Mouse (Mus musculus) frontal cortex, postnatal 10 days (tissue): ENCODE measurements at regions not wholly inside any gene's neighbourhood (a gene's known extent, or its start where the extent isn't known, plus 50 kb on each side); places are given as distances from the start of the nearest gene placed in this dataset.
"Not testable (repeated sequence)": the region's sequence is repeated elsewhere in the genome, so short reads cannot be mapped to it uniquely, and the experiment has no call there.

Experiments used
- DNase-seq, 2 experiments: peaks; one replicate each; pipeline ENCODE4 v3.0.0; 2022; ENCODE audit warnings: low spot score in 2 of 2, mixed read lengths in 1 of 2

DNA sequence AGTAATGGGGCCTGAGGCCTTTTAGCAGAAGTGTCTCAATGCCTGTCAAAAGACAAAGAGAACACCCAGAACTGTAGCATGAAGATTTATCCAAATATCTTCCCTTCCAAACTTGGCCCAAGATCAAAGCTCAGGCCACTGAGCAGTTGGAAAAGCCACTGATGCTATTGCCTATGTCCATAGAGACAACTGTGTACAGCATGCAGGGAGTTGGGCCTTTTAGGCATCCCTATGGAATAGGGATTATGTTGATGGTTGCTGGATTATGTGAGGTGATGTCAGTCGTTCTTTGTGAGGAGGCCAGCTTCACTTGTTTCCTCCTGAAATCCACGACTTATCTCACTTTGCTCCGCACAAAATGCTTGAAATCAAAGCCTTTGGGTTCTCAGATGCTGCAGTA lies 153.1 kb upstream of the Gm17728 start:
- DNase-seq: no peak

DNA sequence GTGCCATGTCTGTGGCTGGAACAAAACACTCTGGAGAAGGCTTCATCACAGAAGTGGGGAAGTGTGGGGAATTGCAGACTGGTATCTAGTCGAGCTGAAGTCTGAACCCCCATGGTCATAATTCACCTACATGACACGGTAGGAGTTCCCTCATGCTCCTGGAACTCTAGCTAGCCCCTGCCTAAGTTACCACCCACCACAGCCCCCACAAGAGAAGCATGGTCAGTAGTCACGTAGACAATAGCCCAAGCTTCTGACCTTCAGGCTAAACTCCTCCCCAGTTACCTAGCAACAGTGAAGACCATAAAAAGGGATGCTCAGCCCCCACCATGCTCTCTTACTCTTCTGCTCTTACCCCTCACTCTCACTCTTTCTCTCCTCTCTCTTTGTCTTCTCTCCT lies 143.8 kb upstream of the Gm17728 start:
- not testable (repeated sequence) for DNase-seq

DNA sequence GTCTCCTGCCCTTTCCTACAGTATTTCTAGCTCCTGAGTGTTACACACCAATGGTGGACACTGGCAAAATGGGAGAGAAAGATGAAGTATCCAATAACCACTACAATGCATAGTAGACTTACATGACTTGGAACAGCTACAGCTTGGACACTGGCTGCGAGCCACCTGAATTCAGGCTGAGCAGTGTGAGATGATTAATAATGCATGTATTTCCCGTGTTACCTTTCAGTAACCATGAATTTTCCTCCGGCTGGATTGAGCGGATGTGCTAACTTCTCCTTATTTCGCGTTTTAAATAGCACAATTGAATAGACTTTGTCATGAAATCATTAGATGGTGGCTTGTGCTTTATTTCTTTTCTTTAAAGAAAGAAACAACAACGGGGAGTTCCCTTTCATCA lies 142.4 kb upstream of the Gm17728 start:
- no peak for DNase-seq

DNA sequence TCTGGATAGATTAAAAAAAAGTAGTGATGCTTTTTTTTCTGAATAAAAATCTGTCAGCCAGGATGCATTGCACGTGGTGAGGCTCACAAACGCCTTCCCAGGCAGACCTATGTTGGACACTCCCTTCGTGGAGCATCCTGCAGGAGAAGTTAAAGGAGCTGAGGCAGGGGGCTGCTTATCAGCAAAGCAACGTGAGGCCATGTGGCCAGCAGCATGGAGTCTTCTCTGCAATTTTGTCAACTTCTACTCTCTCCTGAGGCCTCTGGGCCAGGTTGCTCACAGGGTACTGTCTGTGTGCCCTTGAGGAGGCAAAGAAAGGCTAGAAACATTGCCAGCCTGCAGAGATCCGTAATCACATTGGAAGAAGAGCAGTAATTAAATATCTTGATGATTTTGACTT lies 140.0 kb upstream of the Gm17728 start:
- DNase-seq: no peak

DNA sequence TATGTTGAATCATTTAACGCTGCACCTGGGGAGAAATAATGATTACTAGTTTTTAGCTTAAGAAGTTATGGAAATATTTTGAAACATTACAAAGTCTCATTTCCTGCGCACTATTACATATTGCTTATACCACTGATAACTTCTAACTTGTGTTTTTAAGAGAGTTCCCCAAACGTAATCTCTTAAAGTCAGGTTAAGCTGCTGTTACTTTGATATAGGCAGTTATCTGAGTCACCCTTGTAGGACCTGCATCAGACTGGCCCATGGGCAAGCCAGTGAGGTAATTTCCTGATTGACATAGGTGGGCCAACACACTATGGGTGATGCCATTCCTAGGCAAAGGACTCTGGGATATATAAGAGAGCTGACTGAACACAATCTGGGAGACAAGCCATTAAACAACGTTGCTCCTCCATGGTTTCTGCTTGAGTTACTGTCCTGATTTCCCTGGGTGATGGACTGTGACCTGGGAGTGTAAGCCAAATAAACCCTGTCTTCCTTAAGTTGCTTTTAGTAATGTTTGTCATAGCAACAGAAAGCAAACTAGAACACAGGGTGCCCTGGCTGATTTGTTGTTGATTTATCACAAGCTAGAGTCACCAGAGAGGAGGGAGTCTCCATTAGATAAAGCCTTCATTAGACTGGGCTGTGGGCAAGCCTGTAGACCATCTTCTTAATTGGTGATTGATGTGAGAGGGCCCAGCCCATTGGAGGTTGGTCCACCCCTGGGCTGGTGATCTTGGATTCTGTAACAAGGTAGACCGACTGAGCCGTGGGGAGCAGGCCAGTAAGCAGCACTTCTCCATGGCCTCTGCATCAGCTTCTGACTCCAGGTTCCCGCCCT lies 139.3 kb upstream of the Gm17728 start:
- DNase-seq: no peak

DNA sequence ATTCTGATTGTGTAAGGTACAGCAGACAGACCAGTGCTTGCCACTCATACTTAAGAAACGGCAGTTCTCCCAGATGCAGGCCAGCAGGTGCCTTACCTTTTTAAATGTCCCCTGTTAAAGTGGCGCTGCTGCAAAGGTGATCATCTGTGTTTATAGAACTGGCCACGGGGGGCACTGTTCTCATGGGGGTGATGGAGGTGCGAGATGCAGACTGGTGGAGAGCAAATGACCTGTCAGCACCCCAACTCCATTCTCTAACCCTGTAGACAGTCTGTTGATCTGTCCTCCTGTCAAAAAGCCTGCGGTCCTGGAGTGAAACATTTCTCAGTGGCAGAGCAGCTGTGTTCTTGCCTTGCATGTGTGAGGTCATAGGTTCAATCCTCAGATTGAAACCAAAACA lies 135.4 kb upstream of the Gm17728 start:
- DNase-seq: no peak

DNA sequence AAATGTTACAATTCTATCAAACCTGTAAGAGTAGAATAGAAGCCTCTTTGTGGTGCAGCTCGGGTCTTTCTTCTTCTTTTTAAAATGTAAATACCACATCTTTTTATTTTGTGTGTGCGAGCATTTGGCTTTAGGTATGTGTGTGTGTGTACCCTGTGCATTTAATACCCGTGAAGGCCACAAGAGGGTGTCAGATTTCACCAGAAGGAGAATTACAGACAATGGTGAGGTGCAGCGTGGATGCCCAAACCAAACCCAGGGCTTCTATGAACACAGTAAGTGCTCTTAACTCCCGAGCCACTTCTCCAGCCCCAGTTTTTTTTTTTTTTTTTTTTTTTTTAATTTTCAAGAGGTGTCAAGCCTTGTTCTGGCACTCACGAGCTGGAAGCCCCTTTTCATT lies 135.0 kb upstream of the Gm17728 start:
- DNase-seq: peak in 1 of 2 experiments; percentile 26

DNA sequence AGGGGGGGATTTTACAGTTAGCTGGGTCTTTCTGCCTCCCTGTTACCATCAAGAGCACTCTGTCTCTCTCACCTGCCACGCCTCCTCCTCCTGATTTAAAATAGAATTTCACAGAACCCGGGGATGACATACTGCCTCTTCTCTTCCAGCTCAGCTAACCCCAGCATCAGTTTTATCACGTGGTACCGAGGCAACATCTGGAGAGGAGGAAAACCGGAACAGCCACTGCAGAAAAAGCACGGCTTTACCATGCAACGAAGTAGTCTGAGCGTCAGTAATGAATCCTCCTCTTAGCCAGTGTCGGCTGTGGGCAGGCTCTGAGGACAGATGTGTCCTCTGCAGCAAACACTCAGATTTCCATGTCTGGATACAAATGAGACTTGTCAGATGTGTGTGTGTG lies 134.2 kb upstream of the Gm17728 start:
- DNase-seq: peak in 1 of 2 experiments; percentile 16

DNA sequence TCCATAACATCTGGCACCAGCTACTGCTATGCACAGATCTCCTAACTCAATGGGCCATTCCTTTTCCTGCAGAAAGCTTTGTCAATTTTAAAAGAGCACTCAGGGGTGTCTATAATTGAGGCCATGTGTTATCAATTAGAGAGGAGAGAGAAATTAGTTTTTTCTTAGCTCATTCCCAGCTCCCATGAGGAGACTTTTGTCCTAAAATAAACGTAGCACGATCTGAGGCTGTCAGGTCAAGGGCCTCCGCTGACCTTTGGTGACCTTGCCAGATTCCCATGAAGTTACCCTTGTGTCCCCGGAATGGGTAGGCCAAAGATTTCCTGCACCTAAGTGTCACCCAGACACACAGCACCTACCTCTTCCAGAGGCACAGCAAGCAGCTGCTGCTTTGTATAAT lies 130.3 kb upstream of the Gm17728 start:
- no peak for DNase-seq

DNA sequence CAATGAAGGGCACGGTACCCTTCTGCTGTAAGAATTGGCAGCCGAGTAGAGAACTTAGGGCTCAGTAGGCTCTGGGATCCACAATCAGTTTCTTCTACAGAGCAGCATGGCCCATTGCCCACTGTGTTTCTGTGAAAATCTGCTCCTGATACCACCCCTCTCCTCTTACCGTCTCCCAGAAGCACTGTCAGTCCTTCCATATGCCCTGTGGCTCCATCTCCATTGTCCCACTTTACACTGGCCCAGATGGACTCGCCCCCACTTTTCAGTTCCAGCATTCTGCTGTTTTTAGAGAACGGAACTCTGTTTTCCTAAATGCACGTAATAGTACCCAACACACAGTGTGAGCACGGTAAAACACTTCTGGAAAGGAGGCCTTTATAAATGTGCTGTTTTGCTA lies 129.6 kb upstream of the Gm17728 start:
- DNase-seq: no peak

DNA sequence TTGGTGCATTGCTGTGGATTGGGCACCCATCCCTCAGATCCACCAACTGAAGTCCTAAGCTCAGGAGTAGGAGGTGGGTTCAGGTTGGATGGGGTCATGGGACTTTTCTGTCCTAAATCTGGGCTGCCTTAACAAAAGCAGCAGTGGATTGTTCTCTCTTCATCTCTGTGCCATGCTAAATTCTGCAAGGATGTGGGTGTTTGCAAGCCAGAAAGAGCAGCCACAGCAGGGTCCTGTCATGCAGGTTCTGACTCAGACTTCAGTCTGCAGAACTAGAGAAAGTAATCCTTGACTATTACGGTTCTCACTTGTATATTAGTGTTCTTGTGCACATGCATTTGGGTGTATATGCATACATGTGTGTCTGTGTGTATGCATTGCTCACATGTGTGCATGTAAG lies 125.5 kb upstream of the Gm17728 start:
- no peak for DNase-seq

DNA sequence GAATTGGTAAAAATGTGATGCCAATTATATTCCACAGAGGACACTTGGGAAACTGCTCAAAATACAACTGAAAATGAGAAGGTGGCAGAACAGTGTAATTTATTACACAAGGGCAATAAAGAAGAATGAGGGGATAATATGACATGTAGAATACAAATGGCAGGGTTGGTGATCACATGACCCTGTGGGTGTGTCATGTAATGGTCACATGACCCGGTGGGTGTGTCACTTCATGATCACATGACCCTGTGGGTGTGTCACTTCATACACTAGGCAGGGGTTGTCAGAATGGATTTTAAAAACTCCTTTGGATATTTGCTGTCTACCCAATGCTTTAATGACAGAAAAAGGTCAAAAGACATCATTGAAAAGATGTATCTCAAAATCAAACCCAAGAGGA lies 123.6 kb upstream of the Gm17728 start:
- DNase-seq: no peak

DNA sequence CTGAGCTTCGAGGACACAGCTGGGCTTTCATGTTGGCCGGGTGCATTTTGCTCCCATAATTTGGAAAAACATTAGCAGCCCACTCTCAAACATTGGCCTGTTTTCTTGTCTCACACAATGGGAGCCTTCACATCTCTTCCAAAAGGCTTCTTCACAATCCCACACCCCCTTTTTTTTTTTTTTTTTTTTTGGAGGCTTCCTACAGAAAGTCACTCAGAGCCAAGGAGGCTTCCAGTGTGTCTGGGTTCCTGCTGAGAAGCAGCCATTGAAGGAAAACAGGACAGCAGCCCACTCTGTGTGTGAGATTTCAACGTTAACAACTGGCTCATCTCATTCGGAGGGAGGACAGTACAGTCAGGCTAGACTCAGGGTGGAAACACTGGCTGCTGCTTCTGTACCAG lies 120.8 kb upstream of the Gm17728 start:
- no peak for DNase-seq

DNA sequence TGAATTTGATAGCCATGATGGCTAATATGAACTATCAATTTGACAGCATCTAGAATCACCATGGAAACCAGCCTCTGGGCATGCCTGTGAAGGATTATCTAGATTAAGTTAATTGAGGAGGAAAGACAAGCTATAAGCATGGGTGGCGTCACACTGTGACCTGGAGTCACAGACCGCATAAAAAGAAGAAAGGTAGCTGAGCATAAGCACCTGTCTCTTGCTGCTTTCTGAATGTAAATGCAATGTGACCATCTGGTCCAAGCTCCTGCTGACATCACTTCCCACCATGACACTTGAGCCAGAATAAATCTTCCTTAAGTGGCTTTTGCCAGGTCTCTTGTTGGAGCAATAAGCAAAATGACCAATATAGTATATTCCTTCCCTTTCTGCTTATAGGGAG lies 113.4 kb upstream of the Gm17728 start:
- no peak for DNase-seq

DNA sequence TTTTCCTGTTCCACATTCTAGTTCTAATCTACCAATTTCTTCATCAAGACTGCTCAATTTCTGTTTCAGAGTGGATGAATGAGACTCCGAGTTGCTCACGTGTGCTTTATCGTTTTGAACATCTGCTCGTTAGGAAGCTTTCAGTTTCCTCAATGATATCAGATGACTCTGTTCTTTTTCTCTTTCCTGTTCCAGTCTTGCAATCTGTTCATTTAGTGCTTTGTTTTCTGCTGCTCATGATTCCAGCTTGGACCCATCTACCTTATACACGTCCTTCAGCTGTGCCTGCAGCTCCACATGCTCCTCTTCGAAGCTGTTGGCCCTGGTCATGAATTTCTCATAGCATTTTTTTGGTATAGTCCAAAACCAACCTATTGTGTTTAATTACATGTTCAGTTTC lies 99.1 kb upstream of the Gm17728 start:
- DNase-seq: no peak

DNA sequence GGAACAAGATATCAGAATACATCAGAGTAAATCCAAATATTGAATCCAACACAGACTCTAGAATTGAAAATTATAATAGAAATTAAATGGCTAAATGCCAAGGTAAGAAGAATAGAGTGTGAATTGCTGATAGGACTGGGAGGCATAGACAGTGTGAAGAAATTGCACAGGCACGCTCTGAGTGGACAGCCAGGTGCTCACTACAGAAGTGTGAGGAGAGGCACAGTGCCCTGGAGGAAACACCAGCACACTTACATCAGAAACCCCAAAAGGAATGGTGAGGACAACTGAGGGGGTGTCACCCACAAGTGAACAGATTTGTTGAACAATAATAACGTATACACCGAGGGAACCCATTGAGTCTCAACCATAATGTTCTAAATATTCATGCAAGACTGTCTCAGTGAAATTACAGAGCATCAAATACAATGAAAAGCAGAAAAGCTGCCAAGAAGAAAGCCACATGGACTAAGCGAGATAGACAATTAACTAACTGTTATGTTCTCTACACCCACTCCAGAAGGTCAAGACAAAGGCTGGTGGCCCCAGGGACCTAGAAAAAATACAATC lies 92.9 kb upstream of the Gm17728 start:
- no peak for DNase-seq

DNA sequence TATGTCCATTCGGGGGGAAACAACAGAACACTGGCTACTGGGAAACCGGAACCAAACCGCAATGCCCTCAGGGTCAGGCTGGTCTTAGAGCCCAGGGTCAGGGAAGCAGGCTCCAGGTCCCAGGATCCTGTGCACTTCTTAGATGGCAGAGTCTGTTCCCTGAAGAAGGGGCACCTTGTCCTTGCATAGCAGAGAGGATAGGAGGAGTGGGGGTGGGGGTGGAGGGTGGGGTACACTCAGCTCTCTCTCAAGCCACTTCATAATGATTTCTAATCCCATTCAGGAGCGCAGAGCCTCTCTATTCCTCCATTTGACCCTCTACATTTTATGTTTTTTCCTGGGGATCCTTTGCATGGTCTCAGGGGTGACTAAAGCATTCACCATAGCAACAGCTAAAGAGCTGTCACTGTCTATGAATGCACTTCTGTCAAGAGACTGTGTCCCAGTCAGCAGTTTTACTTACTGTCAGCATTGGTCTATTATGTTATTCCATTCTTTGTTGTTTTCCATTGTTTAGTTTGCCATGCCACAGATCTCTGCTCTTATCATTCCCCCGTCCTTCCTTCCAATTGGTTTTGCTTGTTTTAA lies 64.2 kb upstream of the Gm17728 start:
- DNase-seq: no peak
